Mouse (Mus musculus) small intestine, adult 2 months (tissue): ENCODE measurements at regions not wholly inside any gene's neighbourhood (a gene's known extent, or its start where the extent isn't known, plus 50 kb on each side); places are given as distances from the start of the nearest gene placed in this dataset.

Source experiments
- CTCF ChIP-seq: fragments of 200-500 bp; IDR thresholded peaks from 2 replicates; pipeline ENCODE4 v1.5.1; 2012; ENCODE audit warnings: low read depth, mild to moderate bottlenecking, control low read depth, inconsistent platforms, low read length, moderate library complexity, mixed read lengths; ENCODE audit not compliant: insufficient replicate concordance, insufficient read length; ENCODE audit errors: extremely low read depth
- POLR2A ChIP-seq: fragments of 200-500 bp; IDR thresholded peaks from 2 replicates; pipeline ENCODE4 v1.6.1; 2012; ENCODE audit warnings: low read depth, mild to moderate bottlenecking, control low read depth, inconsistent platforms, low read length, moderate library complexity

DNA sequence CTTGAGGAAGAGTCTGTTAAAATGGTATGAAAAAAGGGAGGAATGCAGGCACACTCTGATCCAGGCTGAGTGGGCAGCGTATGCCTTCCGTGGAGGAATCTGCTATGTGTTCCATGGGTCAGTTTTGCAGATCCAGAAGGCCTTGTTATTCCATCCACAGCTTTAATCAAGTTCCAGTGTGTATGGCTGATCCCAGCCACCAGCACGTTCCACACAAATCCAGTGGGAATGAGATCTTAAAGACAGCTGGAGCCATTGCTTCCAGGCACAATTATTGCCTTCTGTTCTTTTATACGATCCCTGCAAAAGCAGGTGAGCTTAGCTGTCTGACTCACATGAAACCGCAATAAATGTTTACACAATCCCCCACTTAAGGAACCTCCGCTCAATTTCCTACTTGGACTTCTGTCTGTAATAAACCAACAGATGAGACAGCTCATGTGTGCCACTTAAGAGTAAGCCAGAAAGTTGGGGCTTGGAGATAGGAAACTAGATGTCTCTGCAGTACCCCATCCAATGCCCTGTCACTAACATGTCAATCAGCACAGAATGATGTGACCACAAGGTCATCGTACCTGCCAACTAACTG lies 653.9 kb downstream of the Fat4 start:
- TF ChIP-seq CTCF (no peak), POLR2A (no peak)
